Mouse (Mus musculus) thymus, adult 18-20 months (tissue): ENCODE measurements around the gene 0610037L13Rik.

Source experiments
- DNase-seq, 2 experiments: peaks; one replicate each; pipeline ENCODE4 v3.0.0; 2022; ENCODE audit warnings: mixed read lengths in 2 of 2

Gene 0610037L13Rik

DNA sequence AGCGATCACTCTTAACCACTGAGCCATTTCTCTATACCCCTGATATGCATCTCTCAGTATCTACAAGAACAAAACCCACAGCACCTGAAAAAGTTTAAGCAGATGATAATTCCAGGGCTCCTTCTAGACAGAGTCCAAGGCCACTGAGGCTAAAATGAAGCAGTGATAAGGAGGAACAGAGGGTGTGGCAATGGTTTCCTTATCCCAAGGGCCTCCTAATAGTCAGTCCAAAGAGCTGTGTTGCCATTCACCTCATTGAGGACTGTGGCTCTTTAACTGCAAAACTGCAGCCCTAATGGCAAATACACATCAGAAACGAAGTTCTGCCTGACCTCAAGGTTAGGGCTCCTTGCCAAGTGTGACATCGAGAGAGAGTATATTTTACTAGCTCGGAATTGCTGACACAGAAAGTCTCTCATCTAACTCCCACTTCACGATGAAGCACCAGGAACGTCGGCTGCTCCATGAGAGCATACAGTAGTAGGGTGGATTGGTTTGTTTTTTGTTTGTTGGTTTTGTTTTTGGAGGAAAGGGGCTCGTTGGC, 31.6 kb downstream of the 0610037L13Rik start:
- no peak for DNase-seq

DNA sequence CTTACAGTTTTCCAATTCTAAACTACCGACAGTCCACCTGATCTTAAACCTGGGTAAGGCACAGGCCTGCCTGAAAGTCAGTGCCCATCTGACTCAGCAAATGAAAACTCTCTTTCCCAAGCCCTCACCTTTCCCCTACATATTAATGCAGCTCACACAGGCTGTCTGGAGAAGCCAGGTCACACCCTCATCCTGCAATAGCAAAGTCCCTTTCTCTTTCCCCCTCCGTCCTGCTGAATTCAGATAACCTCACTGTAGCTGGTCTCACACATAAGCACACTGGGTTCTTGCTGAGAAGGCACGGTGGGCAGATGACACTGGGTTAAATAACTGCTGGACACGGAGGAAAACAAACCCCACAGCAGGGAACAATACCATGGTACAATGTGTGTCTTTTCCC, 32.3 kb downstream of the 0610037L13Rik start:
- no peak for DNase-seq

DNA sequence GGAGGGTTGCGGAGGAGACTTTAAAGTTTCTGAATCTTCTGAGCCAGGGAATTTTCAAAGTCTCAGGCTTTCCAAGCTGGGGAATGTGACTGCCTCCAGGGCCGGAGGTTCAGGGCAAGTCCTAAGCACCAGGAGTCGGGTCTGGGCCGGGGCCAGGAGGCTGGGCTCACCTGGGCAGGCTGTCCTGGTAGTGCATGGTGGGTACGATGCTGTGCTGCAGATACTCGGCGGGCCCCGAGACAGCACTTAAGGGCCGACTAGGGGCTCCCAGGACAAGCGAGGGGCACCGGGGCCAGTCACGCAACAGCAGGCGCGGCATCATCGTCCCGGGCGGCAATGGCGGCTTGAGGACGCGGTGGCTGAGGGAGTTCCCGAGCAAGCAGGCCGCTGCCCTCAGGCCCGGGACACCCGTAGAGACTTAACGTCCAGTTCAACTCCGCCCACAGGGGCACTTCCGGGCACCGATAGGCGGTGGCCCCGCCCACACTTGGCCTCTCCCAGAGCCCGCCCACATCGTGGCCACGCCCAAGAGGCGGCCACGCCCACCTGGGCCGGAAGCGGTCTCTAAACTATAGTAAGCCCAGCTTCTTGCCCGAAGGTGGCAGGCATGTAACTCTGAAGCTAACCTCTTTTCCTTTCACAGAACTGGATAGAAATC, 33.7 kb downstream of the 0610037L13Rik start, which contains the start of gene Cpt2:
Gene Cpt2, minus strand, starts transcription at position 466 of the 658 bp plus-strand sequence.
- peak; percentile 80 to 86 for DNase-seq

DNA sequence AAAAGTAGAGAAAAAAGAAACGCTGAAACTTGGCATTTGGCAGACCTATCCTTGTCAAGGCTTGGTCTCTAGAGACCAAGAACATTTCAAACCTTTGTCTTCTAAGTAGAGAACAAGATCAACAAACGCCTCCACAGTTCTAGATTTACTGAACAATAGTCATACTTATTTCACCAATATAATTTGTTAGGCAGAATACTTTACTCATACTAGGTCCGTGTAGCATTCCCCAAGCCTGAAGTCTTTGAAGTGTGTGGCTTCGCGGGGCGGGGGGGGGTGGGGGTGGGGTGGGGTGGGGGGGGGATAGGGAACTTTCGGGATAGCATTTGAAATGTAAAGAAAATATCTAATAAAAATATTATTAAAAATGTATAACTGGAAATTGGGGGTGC, 34.2 kb downstream of the 0610037L13Rik start:
- DNase-seq: no peak

DNA sequence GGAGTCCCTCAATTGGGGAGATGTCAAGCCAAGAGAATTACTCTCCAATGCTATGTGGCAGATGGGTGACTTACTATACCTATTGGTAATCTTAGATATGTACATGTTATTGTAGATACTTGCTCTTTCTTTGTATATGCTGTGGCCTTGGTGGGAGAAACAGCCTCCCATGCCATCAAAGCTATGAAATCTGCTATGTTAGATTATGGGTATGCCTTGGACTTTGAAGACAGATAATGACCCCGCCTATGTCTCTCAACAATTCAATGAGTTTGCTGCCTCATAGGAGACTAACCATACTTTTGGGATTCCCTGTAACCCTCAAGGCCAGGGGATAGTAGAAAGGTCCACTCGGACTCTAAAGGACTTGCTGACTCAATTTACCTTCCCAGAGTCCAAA, 38.7 kb downstream of the 0610037L13Rik start:
- no peak for DNase-seq

DNA sequence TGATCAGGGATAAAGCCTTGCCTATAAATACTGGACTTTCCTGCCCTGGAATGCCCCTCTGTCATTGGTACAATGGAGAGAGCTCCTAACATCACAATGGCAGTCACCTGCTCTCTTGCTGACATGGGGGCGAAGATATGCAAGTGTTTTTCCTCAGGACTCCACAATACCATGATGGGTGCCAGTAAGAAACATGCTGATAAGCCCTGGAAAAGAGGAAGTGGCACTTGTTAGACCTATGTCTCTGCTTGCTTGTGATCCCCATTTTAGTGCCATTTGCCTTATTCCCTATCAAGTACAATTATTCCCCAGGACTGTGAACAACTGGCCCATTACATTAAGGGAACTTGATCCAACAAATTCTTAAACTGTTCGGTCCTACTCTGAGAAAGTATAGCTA, 39.1 kb downstream of the 0610037L13Rik start:
- no peak for DNase-seq

DNA sequence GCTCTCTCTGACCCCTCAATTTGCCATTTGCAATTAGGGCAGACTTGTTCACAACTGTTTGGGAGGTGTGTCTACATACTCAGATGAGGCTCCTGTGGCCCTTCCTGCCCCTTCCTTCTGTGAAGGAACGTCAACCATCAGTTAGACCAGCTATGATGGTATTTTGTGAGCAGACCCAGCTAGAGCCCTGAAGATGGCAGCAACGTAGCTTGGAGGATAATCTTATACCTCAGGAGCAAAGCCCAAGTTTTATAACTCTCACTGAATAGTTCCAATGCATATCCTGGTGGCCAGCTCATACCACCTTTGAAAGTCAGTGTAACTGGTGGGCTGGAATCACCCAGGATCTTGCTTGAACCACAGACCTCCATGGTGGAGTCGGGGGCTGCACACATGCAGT, 41.8 kb downstream of the 0610037L13Rik start:
- DNase-seq: no peak

DNA sequence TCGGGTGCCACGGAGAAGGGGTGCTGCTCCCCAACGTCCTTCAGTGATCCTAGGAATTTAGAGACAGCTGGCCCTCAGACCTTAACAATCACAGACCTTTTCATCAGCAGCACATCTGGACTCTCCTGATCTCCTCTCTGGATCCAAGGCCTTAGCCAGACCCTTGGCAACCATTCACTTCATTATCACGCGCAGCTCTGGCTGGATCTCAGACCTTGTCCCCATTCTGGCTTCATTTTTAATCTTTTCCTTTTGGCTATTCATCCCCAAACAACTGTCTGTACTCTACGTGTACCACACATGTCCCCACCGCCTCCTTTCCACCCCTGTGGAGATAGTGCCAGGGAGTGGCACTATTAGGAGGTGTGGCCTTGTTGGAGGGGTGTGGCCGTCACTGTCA, 43.6 kb downstream of the 0610037L13Rik start:
- no peak for DNase-seq

DNA sequence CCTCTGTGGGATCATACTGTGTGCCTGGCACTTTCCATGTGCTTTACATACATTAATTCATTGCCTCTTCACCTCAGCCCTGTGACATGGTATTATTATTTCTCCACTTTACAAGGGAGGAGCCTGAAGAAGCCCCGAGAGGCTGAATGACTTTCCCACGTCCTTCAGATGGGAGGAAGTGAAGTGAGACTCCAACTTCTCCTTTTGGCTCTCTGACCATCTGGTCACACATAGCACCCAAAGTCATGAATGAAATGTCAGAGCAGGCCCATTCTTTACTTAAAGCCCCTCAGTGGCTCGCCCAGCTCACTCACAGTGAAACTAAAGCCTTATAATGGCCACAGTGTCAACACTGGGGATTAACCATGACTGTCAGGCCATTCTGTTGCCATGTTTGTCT, 45.6 kb downstream of the 0610037L13Rik start:
- DNase-seq: no peak

DNA sequence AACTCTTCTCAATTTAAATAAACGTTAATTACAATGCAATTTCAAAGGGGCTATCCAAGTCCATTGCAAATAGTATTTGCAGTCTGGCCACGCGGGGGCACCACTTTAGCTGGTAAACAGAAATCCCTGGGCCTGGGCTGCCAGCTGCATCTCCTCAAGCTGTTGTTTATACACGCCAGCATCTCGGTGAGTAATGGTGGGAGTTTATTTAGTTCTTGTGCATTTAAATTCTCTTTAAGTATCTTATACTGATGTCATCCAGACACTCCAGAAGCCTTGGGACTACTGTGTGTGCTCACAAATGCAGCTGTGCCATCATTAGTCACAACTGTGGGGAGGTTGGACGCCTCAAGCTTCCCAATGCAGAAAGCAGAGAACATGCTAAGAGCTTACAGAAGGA, 47.7 kb downstream of the 0610037L13Rik start:
- DNase-seq: peak in 1 of 2 experiments; percentile 22

DNA sequence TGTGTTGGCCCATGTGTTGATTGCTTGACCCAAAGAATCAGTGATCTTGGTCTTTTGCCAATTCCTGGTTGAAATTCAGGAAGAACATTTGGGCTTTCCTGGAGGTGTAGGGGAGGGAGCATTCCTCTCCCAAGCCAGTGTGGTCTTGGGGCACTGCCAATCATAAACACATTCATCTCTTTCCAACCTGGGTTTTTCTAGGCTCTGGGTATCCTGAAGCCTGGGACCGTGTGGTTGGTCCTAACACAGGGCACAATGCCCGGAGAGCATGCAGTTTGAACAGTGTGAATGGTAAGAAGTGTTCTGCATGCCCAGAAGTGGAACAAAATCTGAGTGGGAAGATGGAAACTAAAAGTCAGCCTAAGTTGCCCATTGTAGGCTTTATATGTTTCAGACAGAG, 48.5 kb downstream of the 0610037L13Rik start:
- no peak for DNase-seq

DNA sequence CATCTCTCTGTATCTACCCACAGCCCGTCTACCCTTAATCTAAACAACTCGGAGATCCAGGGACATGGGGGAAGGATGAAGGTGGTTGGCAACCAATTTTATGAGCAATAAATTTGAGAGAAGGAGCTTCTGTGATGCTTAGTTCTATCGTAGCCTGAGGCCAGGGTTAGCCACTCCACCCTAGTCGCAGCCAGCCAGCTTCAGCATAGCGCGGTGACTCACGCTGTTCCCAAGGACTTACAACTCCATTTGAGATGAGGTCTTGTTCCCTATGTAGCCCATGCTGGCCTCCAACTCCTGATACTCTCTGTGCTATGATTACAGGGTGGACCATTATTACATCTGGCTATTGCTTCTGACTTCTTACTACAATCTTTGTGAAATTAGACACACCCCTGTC, 53.1 kb downstream of the 0610037L13Rik start:
- DNase-seq: no peak

DNA sequence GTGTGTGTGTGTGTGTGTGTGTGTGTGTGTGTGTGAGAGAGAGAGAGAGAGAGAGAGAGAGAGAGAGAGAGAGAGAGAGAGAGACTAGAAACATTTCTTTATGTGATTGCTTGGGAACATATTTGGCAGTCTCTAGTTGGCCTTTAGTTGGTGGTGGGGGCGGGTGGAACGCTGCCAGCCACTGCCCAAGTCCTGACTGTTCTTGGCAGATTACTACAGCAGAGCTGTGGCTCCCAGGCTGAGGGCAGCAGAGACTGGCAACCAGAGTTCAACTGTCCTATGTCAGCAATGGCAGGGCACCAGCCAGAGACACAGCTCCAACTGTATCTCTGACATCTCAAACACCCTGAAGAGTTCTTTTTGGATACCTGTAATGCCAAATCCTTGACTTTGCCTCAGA, 54.5 kb downstream of the 0610037L13Rik start:
- no peak for DNase-seq
